Comparison of ENCODE assay signal across 8 mouse cellular contexts in genomic region chr8:71380178-71381171, GRCm38 (mm10). TPM values are rescaled to one million over a fixed set of nuclear protein-coding genes. Genes with fewer than 3 reads are reported as not detected.
DNase-seq lines count a peak whose midpoint lies in the region; ATAC-seq and TF ChIP-seq lines count a peak whose summit lies in the region.

No protein-coding gene starts in this region.

- no peak for TF ChIP-seq POLR2A in heart, adult 2 months (IDR thresholded peaks at IDR 0.05; ENCODE audit: insufficient read depth, low read depth, low read length)

- no peak for TF ChIP-seq EP300 in heart, adult 2 months (IDR thresholded peaks at IDR 0.05; ENCODE audit: insufficient read depth, low read depth, low read length)

- no peaks in the 10 kb centered on the region for H3K36me3 ChIP-seq in heart, adult 2 months (ENCODE audit: control insufficient read depth, insufficient read depth, low read length)
- H3K36me3 ChIP-seq in limb, embryonic 11.5 days (ENCODE audit: control insufficient read depth, insufficient read depth, low read length), result peaks cover 7% of the 10 kb centered on the region; the same call in 1 of the 2 replicates
- H3K36me3 ChIP-seq in neural tube, embryonic 11.5 days (ENCODE audit: control insufficient read depth, insufficient read depth, low read length), result no peaks in the 10 kb centered on the region

- H3K27ac ChIP-seq in heart, adult 2 months, result peak overlapping the region; percentile 94
- 0 out of 2 replicates have a peak overlapping the region, but pooled peaks have one; percentile 30 for H3K27ac ChIP-seq in limb, embryonic 11.5 days (replicated peaks; ENCODE audit: low read depth, low read length)
- H3K27ac ChIP-seq in neural tube, embryonic 11.5 days (ENCODE audit: low read depth, low read length), result peak overlapping the region; percentile 96; the same call in 1 of the 2 replicates

- peaks cover 4% of the 10 kb centered on the region for H3K4me1 ChIP-seq in heart, adult 2 months (ENCODE audit: control insufficient read depth, insufficient read depth, low read length)
- peaks cover 35% of the 10 kb centered on the region for H3K4me1 ChIP-seq in limb, embryonic 11.5 days (ENCODE audit: control insufficient read depth, insufficient read depth, low read length)
- peaks cover 35% of the 10 kb centered on the region for H3K4me1 ChIP-seq in neural tube, embryonic 11.5 days (ENCODE audit: control insufficient read depth, insufficient read depth, low read length)

- intact Hi-C loops in heart, adult 2 months (cut with DNase I), result loop anchor here (5.0 kb wide), 1 partner anchor 82 kb away; the partner anchor contains the start of genes Abhd8 and Mrpl34
- intact Hi-C loops in heart, postnatal 25 days (cut with DNase I), result no loop called here
- intact Hi-C loops in heart, postnatal 10 days (cut with DNase I), result no loop called here
- intact Hi-C loops in left cerebral cortex, postnatal 14 days (cut with DNase I), result no loop called here

- H3K4me3 ChIP-seq in heart, adult 2 months, result peak overlapping the region; percentile 73
- peak overlapping the region; percentile 92 for H3K4me3 ChIP-seq in limb, embryonic 11.5 days (ENCODE audit: low read depth, low read length)
- peak overlapping the region; percentile 81 for H3K4me3 ChIP-seq in neural tube, embryonic 11.5 days (ENCODE audit: low read depth, low read length)

- peak; percentile 51 to 69 for DNase-seq in heart, adult 2 months
- no peak for DNase-seq in heart, postnatal 25 days (ENCODE audit: low spot score)
- peak; percentile 64 for DNase-seq in cerebellum, adult 9-10 months
- peak; percentile 51 to 58 for DNase-seq in heart, postnatal 10 days
- peak; percentile 60 for DNase-seq in limb, embryonic 11.5 days (ENCODE audit: low spot score)
- no peak for DNase-seq in neural tube, embryonic 11.5 days (ENCODE audit: low spot score)
- no peak for DNase-seq in left cerebral cortex, postnatal 14 days (ENCODE audit: low spot score in 2 of 2)
- no peak for DNase-seq in urinary bladder, postnatal 14 days (ENCODE audit: low spot score)

- no peaks in the 10 kb centered on the region for H3K27me3 ChIP-seq in heart, adult 2 months (ENCODE audit: control insufficient read depth, insufficient read depth, low read length)
- no peaks in the 10 kb centered on the region for H3K27me3 ChIP-seq in limb, embryonic 11.5 days (ENCODE audit: control insufficient read depth, insufficient read depth, low read length)
- no peaks in the 10 kb centered on the region for H3K27me3 ChIP-seq in neural tube, embryonic 11.5 days (ENCODE audit: control insufficient read depth, insufficient read depth, low read length)

- H3K4me2 ChIP-seq in limb, embryonic 11.5 days (ENCODE audit: low read depth, severe bottlenecking), result peak overlapping the region; percentile 98
- peak overlapping the region; percentile 97 for H3K4me2 ChIP-seq in neural tube, embryonic 11.5 days (ENCODE audit: low read depth)

- TF ChIP-seq CTCF in heart, adult 2 months (IDR thresholded peaks at IDR 0.05), result no peak

- ATAC-seq in limb, embryonic 11.5 days (ENCODE audit: insufficient number of reproducible peaks, low FRiP score, low TSS enrichment, low read depth), result no peak
- ATAC-seq in neural tube, embryonic 11.5 days (ENCODE audit: insufficient read depth, low FRiP score, low TSS enrichment), result no peak

- H3K9ac ChIP-seq in heart, adult 2 months (ENCODE audit: low read depth, low read length), result peak overlapping the region; percentile 94
- peak overlapping the region; percentile 90 for H3K9ac ChIP-seq in limb, embryonic 11.5 days (ENCODE audit: low read length)
- H3K9ac ChIP-seq in neural tube, embryonic 11.5 days (ENCODE audit: low read length), result peak overlapping the region; percentile 89

- H3K79me2 ChIP-seq in heart, adult 2 months (replicated peaks; ENCODE audit: control insufficient read depth, insufficient read depth, low read length), result peaks cover 4% of the 10 kb centered on the region; the same call in 1 of the 2 replicates

- 2% methylated on average over 72 of the region's 72 CpGs for WGBS in heart, adult 2 months
- 2% methylated on average over 72 of the region's 72 CpGs for WGBS in limb, embryonic 11.5 days
- 1% methylated on average over 71 of the region's 72 CpGs for WGBS in neural tube, embryonic 11.5 days

- H3K9me3 ChIP-seq in limb, embryonic 11.5 days (ENCODE audit: control insufficient read depth, low read length), result no peaks in the 10 kb centered on the region
- H3K9me3 ChIP-seq in neural tube, embryonic 11.5 days (ENCODE audit: control insufficient read depth, low read length), result no peaks in the 10 kb centered on the region

RNA-seq across cellular contexts. Expression of gene Nr2f6, which starts 1.3 kb away (rescaled TPM):
- total RNA-seq in heart, adult 2 months (2021), result 10 to 100 TPM; 47.6 to 56.7 TPM
- polyA plus RNA-seq in heart, adult 2 months (2012; rRNA removed), result 53.9 and 63.2 TPM in 2 replicates
- total RNA-seq in heart, postnatal 25 days (2021), result 10 to 100 TPM; 56.3 to 56.6 TPM
- 10 to 100 TPM; 57.8 to 60.1 TPM for total RNA-seq in heart, postnatal 10 days (2021)
- polyA plus RNA-seq in limb, embryonic 11.5 days (2014; fragmentation: Nextera tagmentation; extraction: Ambion mirVana), result 68.9 and 78.6 TPM in 2 replicates
- polyA plus RNA-seq in neural tube, embryonic 11.5 days (2014; fragmentation: Nextera tagmentation; extraction: Ambion mirVana), result 83.4 and 84.0 TPM in 2 replicates
- total RNA-seq in left cerebral cortex, postnatal 14 days (2021), result 10 to 100 TPM; 32.2 to 34.2 TPM

RNA-seq across cellular contexts. Expression of gene Ocel1, which starts 9.4 kb away (rescaled TPM):
- total RNA-seq in heart, adult 2 months (2021), result 10 to 100 TPM; 12.4 to 15.2 TPM
- 8.0 and 9.1 TPM in 2 replicates for polyA plus RNA-seq in heart, adult 2 months (2012; rRNA removed)
- total RNA-seq in heart, postnatal 25 days (2021), result 10 to 100 TPM; 13.2 to 14.3 TPM
- total RNA-seq in heart, postnatal 10 days (2021), result 10 to 100 TPM; 10.8 to 11.3 TPM
- 2.7 and 3.1 TPM in 2 replicates for polyA plus RNA-seq in limb, embryonic 11.5 days (2014; fragmentation: Nextera tagmentation; extraction: Ambion mirVana)
- polyA plus RNA-seq in neural tube, embryonic 11.5 days (2014; fragmentation: Nextera tagmentation; extraction: Ambion mirVana), result 3.4 and 3.8 TPM in 2 replicates
- total RNA-seq in left cerebral cortex, postnatal 14 days (2021), result 10 to 100 TPM; 20.2 TPM

RNA-seq across cellular contexts. Expression of gene Use1, which starts 13.8 kb away (rescaled TPM):
- total RNA-seq in heart, adult 2 months (2021), result 100 to 1,000 TPM; 140 to 169 TPM
- polyA plus RNA-seq in heart, adult 2 months (2012; rRNA removed), result 112 and 120 TPM in 2 replicates
- total RNA-seq in heart, postnatal 25 days (2021), result 100 to 1,000 TPM; 116 to 128 TPM
- total RNA-seq in heart, postnatal 10 days (2021), result 100 to 1,000 TPM; 110 to 116 TPM
- 92.1 and 95.3 TPM in 2 replicates for polyA plus RNA-seq in limb, embryonic 11.5 days (2014; fragmentation: Nextera tagmentation; extraction: Ambion mirVana)
- polyA plus RNA-seq in neural tube, embryonic 11.5 days (2014; fragmentation: Nextera tagmentation; extraction: Ambion mirVana), result 78.9 and 81.5 TPM in 2 replicates
- 10 to 100 TPM; 84.5 to 94.0 TPM for total RNA-seq in left cerebral cortex, postnatal 14 days (2021)

RNA-seq across cellular contexts. Expression of gene Ushbp1, which starts 15.1 kb away (rescaled TPM):
- 10 to 100 TPM; 22.9 to 23.9 TPM for total RNA-seq in heart, adult 2 months (2021)
- polyA plus RNA-seq in heart, adult 2 months (2012; rRNA removed), result 71.7 and 72.2 TPM in 2 replicates
- total RNA-seq in heart, postnatal 25 days (2021), result 10 to 100 TPM; 24.5 to 32.5 TPM
- total RNA-seq in heart, postnatal 10 days (2021), result 10 to 100 TPM; 38.0 to 42.7 TPM
- polyA plus RNA-seq in limb, embryonic 11.5 days (2014; fragmentation: Nextera tagmentation; extraction: Ambion mirVana), result 3.4 and 4.1 TPM in 2 replicates
- 3.9 and 4.5 TPM in 2 replicates for polyA plus RNA-seq in neural tube, embryonic 11.5 days (2014; fragmentation: Nextera tagmentation; extraction: Ambion mirVana)
- 1 to 10 TPM; 5.9 to 7.2 TPM for total RNA-seq in left cerebral cortex, postnatal 14 days (2021)

RNA-seq across cellular contexts. Expression of gene Babam1, which starts 16.2 kb away (rescaled TPM):
- 10 to 100 TPM; 62.8 to 70.2 TPM for total RNA-seq in heart, adult 2 months (2021)
- polyA plus RNA-seq in heart, adult 2 months (2012; rRNA removed), result 88.7 and 91.3 TPM in 2 replicates
- total RNA-seq in heart, postnatal 25 days (2021), result 10 to 100 TPM; 67.0 to 69.5 TPM
- total RNA-seq in heart, postnatal 10 days (2021), result 10 to 100 TPM; 65.1 to 65.7 TPM
- 109 and 119 TPM in 2 replicates for polyA plus RNA-seq in limb, embryonic 11.5 days (2014; fragmentation: Nextera tagmentation; extraction: Ambion mirVana)
- polyA plus RNA-seq in neural tube, embryonic 11.5 days (2014; fragmentation: Nextera tagmentation; extraction: Ambion mirVana), result 106 and 109 TPM in 2 replicates
- 10 to 100 TPM; 87.1 to 91.0 TPM for total RNA-seq in left cerebral cortex, postnatal 14 days (2021)

Comparison
In these comparisons a context has a peak if more than half of its experiments do, and no peak if none do; other contexts are left out.
1. DNase-seq: peak in heart, adult 2 months (2 of 2), cerebellum, adult 9-10 months (single experiment), heart, postnatal 10 days (2 of 2) and limb, embryonic 11.5 days (single experiment); none in heart, postnatal 25 days (single experiment), neural tube, embryonic 11.5 days (single experiment), left cerebral cortex, postnatal 14 days (0 of 2) and urinary bladder, postnatal 14 days (single experiment).
2. H3K27ac ChIP-seq: peak in every context shown above with its lines; median percentile 96 in neural tube, embryonic 11.5 days; 94 in heart, adult 2 months; 30 in limb, embryonic 11.5 days.
3. Peak in every context shown above with its lines, with median percentiles within 50 percentile points of each other: H3K4me3 ChIP-seq and H3K9ac ChIP-seq.